Mouse (Mus musculus) spleen, adult 2 months (tissue): ENCODE data around the gene Zar1.
"Not testable (repeated sequence)": the region's sequence is repeated elsewhere in the genome, so short reads cannot be mapped to it uniquely, and the experiment has no call there.

ENCODE experiments used
- CTCF ChIP-seq: fragments of 200-500 bp; IDR thresholded peaks from 2 replicates; pipeline ENCODE4 v1.5.1; 2011; ENCODE audit warnings: mild to moderate bottlenecking, inconsistent platforms; ENCODE audit not compliant: insufficient read depth, insufficient read length, insufficient replicate concordance; ENCODE audit errors: extremely low read depth
- POLR2A ChIP-seq: fragments of 200-500 bp; IDR thresholded peaks from 2 replicates; pipeline ENCODE4 v1.6.1; 2011; ENCODE audit warnings: low read depth, low read length, inconsistent platforms

- TF ChIP-seq POLR2A, CTCF: not testable (repeated sequence)
Observed at GRCm38 (mm10) chr5:72579599-72579998, 1.5 kb downstream of the Zar1 start.
